Mouse (Mus musculus) stomach, embryonic 14.5 days (tissue): ENCODE results near the gene Rasgef1b. TPM values are rescaled to one million over a fixed set of nuclear protein-coding genes. Genes with fewer than 3 reads are reported as not detected.

Experiments
- ATAC-seq: fragments of 200-750 bp; cut with Nextera tagmentation; 2 replicates; pipeline ENCODE4 v1.8.0; 2017; ENCODE audit warnings: low read depth, moderate TSS enrichment; ENCODE audit not compliant: insufficient number of reproducible peaks, insufficient read depth, low FRiP score
- H3K27ac ChIP-seq: fragments of 300-500 bp; sonication (generic); 2 replicates; pipeline ENCODE4 v1.5.1; 2014; ENCODE audit warnings: mild to moderate bottlenecking, low read length, moderate library complexity, mixed read lengths
- H3K27me3 ChIP-seq: fragments of 300-500 bp; sonication (generic); 2 replicates; pipeline ENCODE4 v1.6.1; 2014; ENCODE audit warnings: low read length, control low read depth, mixed read lengths; ENCODE audit not compliant: control insufficient read depth, insufficient read depth
- H3K36me3 ChIP-seq: fragments of 300-500 bp; sonication (generic); 2 replicates; pipeline ENCODE4 v1.6.1; 2014; ENCODE audit warnings: mild to moderate bottlenecking, control low read depth, low read length, moderate library complexity, mixed read lengths; ENCODE audit not compliant: control insufficient read depth, insufficient read depth
- H3K4me1 ChIP-seq: fragments of 300-500 bp; sonication (generic); 2 replicates; pipeline ENCODE4 v1.6.1; 2014; ENCODE audit warnings: low read length, control low read depth, mixed read lengths; ENCODE audit not compliant: control insufficient read depth, insufficient read depth
- H3K4me2 ChIP-seq: fragments of 300-500 bp; sonication (generic); replicated peaks from 2 replicates; pipeline ENCODE4 v1.6.1; 2014; ENCODE audit warnings: low read depth, low read length, control low read depth
- H3K4me3 ChIP-seq: fragments of 300-500 bp; sonication (generic); 2 replicates; pipeline ENCODE4 v1.5.1; 2014; ENCODE audit warnings: low read depth, low read length, control low read depth
- H3K9ac ChIP-seq: fragments of 300-500 bp; sonication (generic); replicated peaks from 2 replicates; pipeline ENCODE4 v1.6.1; 2014; ENCODE audit warnings: low read depth, mild to moderate bottlenecking, control low read depth, low read length, moderate library complexity, mixed read lengths
- H3K9me3 ChIP-seq: fragments of 300-500 bp; sonication (generic); 2 replicates; pipeline ENCODE4 v1.6.1; 2016; ENCODE audit warnings: low read depth, low read length, control low read depth; ENCODE audit not compliant: control insufficient read depth
- WGBS: fragments of 180-500 bp; shearing (Covaris S2); extraction: QIAGEN DNeasy Blood & Tissue Kit; methylation state at CpG from one replicate; pipeline ENCODE4 v1.1.7; 2014; 5-methylcytosine and 5-hydroxymethylcytosine counted together
- polyA plus RNA-seq: library from polyadenylated mRNA; unstranded; fragments of >200 nt; fragmentation: Nextera tagmentation; extraction: Ambion mirVana; gene quantifications from 2 replicates; pipeline ENCODE4 v1.2.1, GENCODE M21; 2014

Rasgef1b gene
- polyA plus RNA-seq, 1 experiment from 2014 or later, result 13.9 TPM

DNA sequence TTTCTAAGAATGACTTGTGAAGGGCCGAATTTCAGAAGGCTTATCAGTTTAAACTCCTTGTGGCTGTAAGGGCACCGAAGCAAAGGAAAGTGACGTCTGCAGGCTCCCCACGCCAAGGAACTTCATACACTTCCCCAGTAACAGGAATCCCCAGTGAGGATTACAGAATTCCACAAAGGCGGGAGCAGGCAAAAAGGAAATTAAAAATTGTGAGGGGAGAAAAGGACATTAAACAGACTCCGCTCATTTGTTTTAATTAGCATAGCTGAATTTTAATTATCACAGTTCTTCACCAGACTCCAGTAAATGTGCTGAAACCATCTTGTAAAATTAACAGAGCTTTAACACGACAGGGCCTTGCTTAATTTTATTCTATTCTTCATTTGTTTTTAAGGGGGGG, 17.2 kb upstream of the Rasgef1b start:
- no peaks in the 10 kb centered on the region for H3K4me1 ChIP-seq
- no peaks in the 10 kb centered on the region for H3K9me3 ChIP-seq
- no peak overlapping the region for H3K4me3 ChIP-seq
- H3K9ac ChIP-seq, result no peak overlapping the region
- 68% methylated on average over 7 of the region's 7 CpGs for WGBS
- no peak overlapping the region for H3K4me2 ChIP-seq
- H3K36me3 ChIP-seq, result no peaks in the 10 kb centered on the region
- no peak overlapping the region for H3K27ac ChIP-seq
- ATAC-seq, result no peak
- no peaks in the 10 kb centered on the region for H3K27me3 ChIP-seq

- WGBS, result 77% methylated on average over 7 of the region's 7 CpGs
- H3K4me2 ChIP-seq, result no peak overlapping the region
- no peak overlapping the region for H3K4me3 ChIP-seq
- no peaks in the 10 kb centered on the region for H3K9me3 ChIP-seq
- no peak overlapping the region for H3K27ac ChIP-seq
- ATAC-seq, result no peak
- no peaks in the 10 kb centered on the region for H3K27me3 ChIP-seq
- H3K4me1 ChIP-seq, result no peaks in the 10 kb centered on the region
- H3K9ac ChIP-seq, result no peak overlapping the region
- H3K36me3 ChIP-seq, result no peaks in the 10 kb centered on the region
Measured at GRCm38 (mm10) chr5:99742874-99743273, 14.0 kb upstream of the Rasgef1b start.

DNA sequence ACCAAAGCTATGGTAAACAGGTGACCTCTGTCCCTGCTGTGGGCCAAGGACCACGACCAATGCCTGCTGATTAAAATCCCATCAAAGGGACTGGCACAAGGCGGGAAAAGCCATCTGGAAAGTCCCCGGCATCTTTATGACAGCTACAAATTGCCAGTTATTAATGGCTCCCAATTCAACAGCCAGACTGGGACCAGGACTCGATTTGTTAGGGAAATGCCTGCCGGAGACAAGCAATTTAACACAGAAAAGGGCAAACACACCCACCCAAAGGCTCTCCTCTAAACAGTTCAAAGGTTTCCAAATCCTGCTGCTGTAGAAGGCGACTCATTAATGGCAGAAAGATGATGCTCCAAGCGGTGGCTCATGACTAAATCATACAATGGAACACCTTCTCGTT, 13.2 kb upstream of the Rasgef1b start:
- Histone ChIP-seq H3K4me2 (no peak overlapping the region), H3K27ac (no peak overlapping the region), H3K9me3 (no peaks in the 10 kb centered on the region), H3K4me1 (no peaks in the 10 kb centered on the region), H3K9ac (no peak overlapping the region), H3K27me3 (no peaks in the 10 kb centered on the region), H3K4me3 (no peak overlapping the region), H3K36me3 (no peaks in the 10 kb centered on the region)
- WGBS, result 35% methylated on average over 8 of the region's 8 CpGs
- no peak for ATAC-seq

DNA sequence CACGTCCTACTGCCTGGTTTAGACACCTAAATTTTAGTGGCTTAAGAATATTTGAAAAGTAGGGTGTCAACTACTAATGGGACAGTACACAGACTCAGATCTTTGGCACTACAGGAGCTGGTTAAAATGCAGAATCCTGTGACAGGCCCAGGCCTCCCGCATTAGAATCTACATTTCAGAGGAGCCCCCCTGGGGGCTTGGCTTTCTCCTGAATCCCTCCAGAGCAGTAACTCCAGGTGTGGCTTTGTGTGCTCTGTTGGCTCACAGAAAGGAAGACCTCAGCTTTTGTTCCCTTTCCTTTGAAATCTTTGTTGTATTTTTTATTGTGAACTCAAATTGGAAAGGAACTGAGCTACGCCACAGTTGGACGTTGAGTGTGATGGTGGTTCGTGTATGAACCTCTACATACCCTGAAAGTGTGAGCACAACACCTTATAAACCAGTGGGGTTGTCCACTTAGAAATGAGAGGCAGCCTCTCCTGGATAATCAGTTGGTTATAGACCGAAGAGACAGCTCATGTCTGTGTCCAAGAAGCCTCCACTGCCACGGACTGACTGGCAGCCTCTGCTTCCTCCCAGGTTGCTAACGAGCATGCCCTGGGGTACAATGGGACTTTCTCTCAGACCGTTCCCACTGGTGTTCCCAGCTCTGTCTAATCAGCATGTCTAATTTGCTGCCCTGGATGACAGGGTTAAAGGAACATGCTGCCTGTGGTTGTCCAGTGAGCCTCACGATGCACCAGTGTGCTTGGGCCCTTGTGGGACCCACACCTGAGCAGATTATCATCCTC, 9.3 kb upstream of the Rasgef1b start:
- Histone ChIP-seq H3K4me1 (no peaks in the 10 kb centered on the region), H3K27me3 (no peaks in the 10 kb centered on the region), H3K9me3 (no peaks in the 10 kb centered on the region), H3K36me3 (no peaks in the 10 kb centered on the region), H3K4me3 (no peak overlapping the region), H3K27ac (no peak overlapping the region), H3K4me2 (no peak overlapping the region), H3K9ac (no peak overlapping the region)
- no peak for ATAC-seq
- 48% methylated on average over 10 of the region's 10 CpGs for WGBS

GRCm38 (mm10) chr5:99729931-99730330, 1.1 kb upstream of the Rasgef1b start:
- Histone ChIP-seq H3K4me3 (no peak overlapping the region), H3K27ac (no peak overlapping the region), H3K4me2 (no peak overlapping the region), H3K27me3 (0 out of 2 replicates have a peak, but pooled peaks cover 3% of the 10 kb centered on the region), H3K36me3 (no peaks in the 10 kb centered on the region), H3K9me3 (no peaks in the 10 kb centered on the region), H3K4me1 (0 out of 2 replicates have a peak, but pooled peaks cover 6% of the 10 kb centered on the region), H3K9ac (no peak overlapping the region)
- WGBS, result 90% methylated on average over 1 of the region's 1 CpGs
- ATAC-seq, result no peak

DNA sequence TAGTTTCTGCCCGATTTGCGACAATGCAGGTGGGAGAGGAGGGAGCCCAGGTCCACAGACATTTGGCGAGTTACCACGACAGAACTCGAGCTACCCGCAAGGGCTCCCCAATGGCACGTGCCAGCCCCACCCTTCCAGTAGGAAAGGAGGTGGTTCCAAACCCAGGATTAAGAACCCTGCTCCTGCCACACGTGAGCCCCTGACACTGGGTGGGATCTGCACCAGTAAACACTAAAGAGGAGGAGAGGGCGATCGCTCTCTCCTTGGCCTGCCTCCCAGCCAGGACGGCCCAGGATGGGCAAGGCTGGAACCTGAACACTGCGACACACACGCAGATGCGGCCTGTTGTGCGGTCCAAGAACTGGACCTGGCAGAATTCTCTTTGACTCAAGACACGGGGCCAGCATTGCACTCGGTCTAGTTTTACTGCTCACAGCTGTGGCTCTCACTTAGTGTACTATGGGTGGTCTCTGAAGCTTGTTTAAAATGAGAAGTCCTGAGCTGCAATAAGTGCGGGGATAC, 557 bp upstream of the Rasgef1b start:
- H3K4me3 ChIP-seq, result peak overlapping the region; percentile 61; the same call in 1 of the 2 replicates
- 0 out of 2 replicates have a peak, but pooled peaks cover 3% of the 10 kb centered on the region for H3K27me3 ChIP-seq
- peak; percentile 65 for ATAC-seq
- 2% methylated on average over 18 of the region's 18 CpGs for WGBS
- H3K4me2 ChIP-seq, result peak overlapping the region; percentile 100
- H3K9ac ChIP-seq, result peak overlapping the region; percentile 33; the same call in 1 of the 2 replicates
- H3K36me3 ChIP-seq, result no peaks in the 10 kb centered on the region
- no peaks in the 10 kb centered on the region for H3K9me3 ChIP-seq
- 0 out of 2 replicates have a peak, but pooled peaks cover 6% of the 10 kb centered on the region for H3K4me1 ChIP-seq
- H3K27ac ChIP-seq, result no peak overlapping the region

- 0 out of 2 replicates have a peak, but pooled peaks cover 3% of the 10 kb centered on the region for H3K27me3 ChIP-seq
- H3K4me3 ChIP-seq, result peak overlapping the region; percentile 61
- H3K9me3 ChIP-seq, result no peaks in the 10 kb centered on the region
- H3K27ac ChIP-seq, result no peak overlapping the region
- no peak for ATAC-seq
- H3K9ac ChIP-seq, result no peak overlapping the region
- H3K4me2 ChIP-seq, result peak overlapping the region; percentile 100
- under 1% methylated on average over 15 of the region's 15 CpGs for WGBS
- H3K4me1 ChIP-seq, result 0 out of 2 replicates have a peak, but pooled peaks cover 6% of the 10 kb centered on the region
- H3K36me3 ChIP-seq, result no peaks in the 10 kb centered on the region
Measured at GRCm38 (mm10) chr5:99728027-99728451, 826 bp downstream of the Rasgef1b start.

- H3K4me2 ChIP-seq, result no peak overlapping the region
- no peak overlapping the region for H3K9ac ChIP-seq
- no peaks in the 10 kb centered on the region for H3K9me3 ChIP-seq
- H3K27me3 ChIP-seq, result 0 out of 2 replicates have a peak, but pooled peaks cover 3% of the 10 kb centered on the region
- 0 out of 2 replicates have a peak, but pooled peaks cover 3% of the 10 kb centered on the region for H3K4me1 ChIP-seq
- no peak overlapping the region for H3K4me3 ChIP-seq
- no peak for ATAC-seq
- H3K27ac ChIP-seq, result no peak overlapping the region
- WGBS, result 77% methylated on average over 6 of the region's 6 CpGs
- no peaks in the 10 kb centered on the region for H3K36me3 ChIP-seq
Measured at GRCm38 (mm10) chr5:99723941-99724340, 4.9 kb downstream of the Rasgef1b start.
